Mouse (Mus musculus) cerebellum, adult 2 months (tissue): ENCODE measurements around the gene Bpifb3. TPM values are rescaled to one million over a fixed set of nuclear protein-coding genes. Genes with fewer than 3 reads are reported as not detected.

Source experiments
- DNase-seq, 2 experiments: peaks; one replicate each; pipeline ENCODE4 v3.0.0; 2021
- H3K27ac ChIP-seq: fragments of 200-500 bp; 2 replicates; pipeline ENCODE4 v1.5.1; 2012; ENCODE audit warnings: low read length, control low read depth, inconsistent platforms; ENCODE audit not compliant: insufficient read depth
- H3K27me3 ChIP-seq: fragments of 200-500 bp; 2 replicates; pipeline ENCODE4 v1.6.1; 2012; ENCODE audit warnings: inconsistent platforms, mild to moderate bottlenecking, low read length, moderate library complexity; ENCODE audit not compliant: control insufficient read depth, insufficient read depth
- H3K4me1 ChIP-seq: fragments of 200-500 bp; 2 replicates; pipeline ENCODE4 v1.6.1; 2011; ENCODE audit warnings: low read length; ENCODE audit not compliant: control insufficient read depth, insufficient read depth
- H3K4me3 ChIP-seq: fragments of 200-500 bp; replicated peaks from 2 replicates; pipeline ENCODE3; 2011; ENCODE audit warnings: mild to moderate bottlenecking, low read depth, low read length, control low read depth; ENCODE audit not compliant: insufficient read depth
- CTCF ChIP-seq: fragments of 200-500 bp; IDR thresholded peaks from 2 replicates; pipeline ENCODE4 v1.5.1; 2011; ENCODE audit warnings: low read depth, mild to moderate bottlenecking, control low read depth, low read length, moderate library complexity, borderline replicate concordance; ENCODE audit not compliant: insufficient read depth
- POLR2A ChIP-seq: fragments of 200-500 bp; IDR thresholded peaks from 2 replicates; pipeline ENCODE4 v1.6.1; 2011; ENCODE audit warnings: low read length, control low read depth, borderline replicate concordance; ENCODE audit not compliant: insufficient read depth
- WGBS: fragments of 180-500 bp; shearing (Covaris S2); methylation state at CpG from one replicate; pipeline ENCODE4 v1.1.7; 2018; 5-methylcytosine and 5-hydroxymethylcytosine counted together
- polyA plus RNA-seq: library from polyadenylated mRNA; depleted of rRNA; stranded (reverse); fragments of >200 nt; gene quantifications from 2 replicates; pipeline ENCODE4 v1.2.3, GENCODE M21; 2012

Gene Bpifb3
- polyA plus RNA-seq, 1 experiment = not detected

DNA sequence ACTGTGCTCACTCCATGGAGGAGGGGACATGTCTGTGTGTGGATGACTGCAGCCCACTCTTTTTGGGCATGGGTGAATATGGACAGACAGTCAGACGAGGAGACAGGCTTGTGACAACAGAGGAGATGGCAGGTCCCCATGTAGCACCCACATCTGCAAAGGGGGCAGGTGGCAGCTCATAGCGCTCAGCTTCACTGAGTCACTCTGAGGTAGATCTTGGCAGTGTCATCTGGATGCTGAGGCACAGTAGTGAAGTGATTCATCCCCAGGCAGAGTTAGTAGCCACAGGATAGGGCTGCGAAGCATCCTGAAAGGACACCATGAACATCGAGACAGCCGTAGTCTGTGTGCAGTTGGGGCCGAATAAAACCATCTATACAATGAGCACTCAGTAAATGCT lies 3.2 kb downstream of the Bpifb3 start:
- WGBS = 85% methylated on average over 6 of the region's 6 CpGs
- no peak for DNase-seq

DNA sequence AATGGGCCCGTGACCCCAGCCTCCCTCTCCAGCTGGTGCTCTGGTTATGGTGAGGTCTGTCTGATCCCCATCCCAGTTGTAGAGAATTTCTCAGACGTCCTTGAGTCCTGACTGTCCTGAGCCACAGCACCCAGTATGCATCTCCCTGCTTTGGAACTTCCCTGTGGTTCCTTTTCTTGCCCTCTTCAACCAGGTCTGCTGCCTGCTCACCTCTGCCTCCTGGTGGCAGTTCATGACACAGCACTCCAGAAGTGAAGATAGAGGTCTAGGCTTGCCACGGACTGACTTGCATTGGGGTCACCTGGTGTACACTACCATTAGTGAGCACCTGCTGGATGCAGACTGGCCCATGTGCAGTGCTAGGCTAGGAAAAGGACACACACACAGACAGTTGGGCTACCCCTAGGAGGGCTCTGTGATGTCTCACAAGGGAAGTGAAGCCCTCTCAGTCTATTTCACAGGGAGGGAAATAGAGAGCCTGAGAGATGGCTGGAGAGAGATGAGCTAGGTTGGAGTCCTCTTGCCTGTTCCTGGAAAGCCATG lies 11.9 kb downstream of the Bpifb3 start:
- H3K27ac ChIP-seq = no peak overlapping the region
- no peaks in the 10 kb centered on the region for H3K27me3 ChIP-seq
- WGBS = 42% methylated on average over 3 of the region's 3 CpGs
- TF ChIP-seq CTCF (peak; percentile 91), POLR2A (no peak)
- H3K4me3 ChIP-seq = no peak overlapping the region
- no peaks in the 10 kb centered on the region for H3K4me1 ChIP-seq
- DNase-seq = peak; percentile 31 to 64

More for the DNA sequence above, 3.2 kb downstream of the Bpifb3 start:
- Histone ChIP-seq H3K4me3 (no peak overlapping the region), H3K27ac (no peak overlapping the region), H3K27me3 (no peaks in the 10 kb centered on the region), H3K4me1 (no peaks in the 10 kb centered on the region)
- TF ChIP-seq POLR2A = no peak
- TF ChIP-seq CTCF = no peak

DNA sequence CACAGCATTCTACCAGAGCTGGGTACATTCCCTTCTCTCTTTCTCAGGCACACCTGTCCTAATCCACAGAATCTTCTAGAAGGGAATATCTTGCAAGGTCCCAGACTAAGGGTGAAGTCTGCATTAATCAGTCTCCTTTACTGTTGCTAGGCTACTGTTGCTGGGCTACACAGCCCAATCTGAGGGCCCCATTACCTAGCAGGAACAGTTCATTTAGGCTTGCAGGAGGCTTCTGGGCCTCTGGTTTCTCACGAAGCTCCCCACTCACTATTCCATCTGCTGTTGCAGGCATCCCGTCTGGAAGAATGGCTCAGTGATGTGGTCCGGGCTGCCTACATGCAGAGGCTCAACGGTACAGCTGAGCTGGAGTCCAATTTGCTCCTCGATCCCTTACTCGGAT lies 13.1 kb downstream of the Bpifb3 start:
- no peaks in the 10 kb centered on the region for H3K27me3 ChIP-seq
- 62% methylated on average over 6 of the region's 6 CpGs for WGBS
- H3K4me3 ChIP-seq = no peak overlapping the region
- TF ChIP-seq POLR2A = no peak
- no peak for TF ChIP-seq CTCF
- H3K4me1 ChIP-seq = no peaks in the 10 kb centered on the region
- no peak for DNase-seq
- no peak overlapping the region for H3K27ac ChIP-seq

DNA sequence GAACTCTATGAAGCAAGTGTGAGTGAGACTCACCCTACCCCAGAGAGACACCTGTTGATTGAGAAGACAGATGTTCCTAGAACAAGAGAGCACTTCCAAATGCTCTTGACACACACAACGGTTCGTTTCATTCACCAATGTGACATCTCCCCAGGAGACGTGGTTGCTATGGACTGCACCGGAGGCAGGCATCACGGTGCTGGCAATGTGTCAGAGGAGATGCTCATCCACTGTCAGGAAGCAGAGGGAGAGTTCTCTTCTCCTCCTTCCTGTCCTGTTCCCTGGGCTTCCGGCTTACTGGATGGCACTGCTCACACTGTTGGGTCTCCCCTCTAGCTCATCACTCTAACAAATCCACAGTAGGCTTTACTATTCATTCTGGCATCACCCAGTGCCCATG lies 15.3 kb downstream of the Bpifb3 start:
- Histone ChIP-seq H3K4me3 (no peak overlapping the region), H3K4me1 (no peaks in the 10 kb centered on the region), H3K27ac (no peak overlapping the region), H3K27me3 (no peaks in the 10 kb centered on the region)
- WGBS = 20% methylated on average over 6 of the region's 6 CpGs
- no peak for DNase-seq
- TF ChIP-seq POLR2A = no peak
- TF ChIP-seq CTCF = no peak

DNA sequence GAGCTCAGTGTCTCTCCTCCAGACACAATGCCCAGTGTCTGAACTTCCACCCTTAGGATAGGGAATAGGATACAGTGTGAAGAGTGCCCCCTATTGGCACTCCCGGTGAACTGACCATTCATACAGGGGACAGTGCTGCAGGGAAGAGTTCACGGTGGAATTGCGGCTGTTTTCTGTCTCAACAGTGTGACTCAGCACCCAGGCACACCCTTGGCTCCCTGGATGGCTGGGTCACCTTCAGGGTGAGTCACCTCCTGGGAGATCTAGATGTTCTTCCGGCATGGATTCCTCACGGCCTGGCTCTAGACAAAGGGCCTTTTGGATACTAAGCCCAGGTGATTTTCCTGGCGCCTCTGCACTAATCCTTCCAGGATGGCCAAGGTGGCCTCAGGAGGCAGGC lies 17.3 kb downstream of the Bpifb3 start:
- Histone ChIP-seq H3K4me1 (no peaks in the 10 kb centered on the region), H3K27ac (no peak overlapping the region)
- WGBS = 91% methylated on average over 6 of the region's 6 CpGs

DNA sequence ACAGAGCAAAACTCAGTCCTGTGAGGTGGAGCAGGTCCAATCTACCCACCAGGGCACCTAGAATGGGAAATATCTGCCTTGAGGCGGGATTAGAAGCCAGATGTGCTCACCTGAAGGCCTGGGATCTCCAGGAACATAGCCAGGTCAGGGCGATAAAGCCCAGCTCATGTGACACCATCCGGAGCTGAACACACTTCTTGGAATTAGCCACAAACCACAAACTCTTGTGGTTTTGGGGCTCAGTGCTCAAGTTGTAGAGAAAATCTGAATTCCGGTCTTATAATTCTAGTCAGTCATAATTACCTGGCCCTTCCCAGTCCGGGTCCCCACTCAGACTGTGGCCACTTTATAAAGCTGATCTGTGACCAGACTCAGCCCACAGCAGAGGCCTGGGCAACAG lies 19.8 kb downstream of the Bpifb3 start, which contains the start of gene Bpifb4:
Gene Bpifb4 (plus strand): TSS at position 370 of the 400 bp plus-strand sequence.
- no peak for TF ChIP-seq POLR2A
- no peak for TF ChIP-seq CTCF
- H3K4me3 ChIP-seq = no peak within 1 kb of the TSS
- DNase-seq = no peak
- no peaks in the 10 kb centered on the region for H3K4me1 ChIP-seq
- H3K27ac ChIP-seq = no peak within 1 kb of the TSS
- no peaks in the 10 kb centered on the region for H3K27me3 ChIP-seq
- 90% methylated on average over 5 of the region's 5 CpGs for WGBS

More for the DNA sequence above, 17.3 kb downstream of the Bpifb3 start:
- Histone ChIP-seq H3K4me3 (no peak overlapping the region), H3K27me3 (no peaks in the 10 kb centered on the region)
- TF ChIP-seq CTCF = no peak
- no peak for TF ChIP-seq POLR2A
- no peak for DNase-seq

DNA sequence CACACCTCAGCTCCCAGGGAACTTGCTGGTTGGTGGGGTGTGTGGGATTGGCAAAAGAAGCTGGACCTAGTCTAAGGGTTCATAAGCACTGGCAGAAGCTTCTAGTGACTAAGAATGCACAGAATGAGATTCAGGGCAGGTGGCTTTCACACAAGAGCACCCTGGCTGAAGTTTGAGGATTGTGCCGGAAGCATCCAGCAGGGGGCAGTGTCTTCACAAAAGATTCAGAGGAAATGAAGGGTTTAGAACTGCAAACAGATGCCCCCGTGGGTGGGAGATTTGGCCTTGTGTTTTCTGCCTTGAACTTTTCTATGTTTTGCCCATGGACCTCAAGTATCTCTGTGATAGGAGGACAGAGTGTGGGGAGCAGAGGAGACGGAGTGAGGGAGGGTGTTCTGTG lies 25.5 kb downstream of the Bpifb3 start:
- peak; percentile 44 to 75 for DNase-seq
- no peaks in the 10 kb centered on the region for H3K4me1 ChIP-seq
- WGBS = 35% methylated on average over 3 of the region's 3 CpGs
- TF ChIP-seq CTCF (peak; percentile 73; the same call in 1 of the 2 replicates), POLR2A (no peak)
- H3K4me3 ChIP-seq = no peak overlapping the region
- no peak overlapping the region for H3K27ac ChIP-seq
- no peaks in the 10 kb centered on the region for H3K27me3 ChIP-seq

DNA sequence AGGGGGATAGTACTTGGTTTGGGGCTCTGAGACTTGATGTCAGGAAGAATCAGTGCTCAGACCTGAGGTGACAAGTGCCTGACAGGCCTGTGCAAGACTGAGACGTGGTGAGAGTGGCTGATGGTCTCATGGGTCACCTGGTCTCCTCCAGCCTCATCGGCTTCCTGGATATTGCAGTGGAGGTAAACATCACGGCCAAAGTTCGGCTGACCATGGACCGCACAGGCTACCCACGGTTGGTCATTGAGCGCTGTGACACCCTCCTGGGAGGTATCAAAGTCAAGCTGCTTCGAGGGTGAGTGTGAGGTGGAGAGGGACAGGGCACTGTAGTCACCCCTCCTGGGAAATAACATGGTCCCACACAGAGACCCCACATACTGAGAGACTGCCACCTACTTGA lies 26.5 kb downstream of the Bpifb3 start:
- DNase-seq = no peak
- no peak overlapping the region for H3K27ac ChIP-seq
- H3K27me3 ChIP-seq = no peaks in the 10 kb centered on the region
- WGBS = 91% methylated on average over 8 of the region's 8 CpGs
- TF ChIP-seq POLR2A = no peak
- TF ChIP-seq CTCF = no peak
- H3K4me3 ChIP-seq = no peak overlapping the region
- no peaks in the 10 kb centered on the region for H3K4me1 ChIP-seq

DNA sequence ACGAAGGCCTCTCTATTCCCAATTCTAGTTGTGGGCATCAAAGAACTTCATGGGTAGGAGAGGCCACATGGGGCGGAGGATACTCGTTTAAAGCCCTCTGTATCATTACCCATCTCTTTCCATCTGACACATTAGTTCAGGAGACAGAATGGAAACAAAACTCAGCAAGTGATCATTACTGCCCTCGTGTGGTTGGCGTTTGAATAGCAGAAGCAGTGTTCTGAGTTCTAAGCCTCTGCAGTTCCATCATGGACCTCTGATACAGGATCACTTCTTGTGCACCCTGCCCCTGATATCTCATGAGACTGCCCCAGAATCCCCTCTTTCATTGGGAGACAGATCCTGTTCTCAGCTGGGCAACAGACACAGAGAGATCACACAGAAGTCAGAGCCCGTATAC lies 34.9 kb downstream of the Bpifb3 start:
- H3K27me3 ChIP-seq = no peaks in the 10 kb centered on the region
- no peak overlapping the region for H3K27ac ChIP-seq
- H3K4me3 ChIP-seq = no peak overlapping the region
- peak; percentile 56 to 80 for DNase-seq
- TF ChIP-seq CTCF = peak; percentile 63; the same call in 1 of the 2 replicates
- no peak for TF ChIP-seq POLR2A
- H3K4me1 ChIP-seq = 0 out of 2 replicates have a peak, but pooled peaks cover 3% of the 10 kb centered on the region
- 33% methylated on average over 6 of the region's 6 CpGs for WGBS
